Mouse (Mus musculus): ENCODE data around the gene Amigo1.

Gene Amigo1

GRCm38 (mm10) chr3:108209536-108209935 is 23.4 kb downstream of the Amigo1 start:
- DNase-seq (ENCODE audit: low read depth, low spot score): peak; percentile 58

GRCm38 (mm10) chr3:108209946-108210770 is 24.0 kb downstream of the Amigo1 start:
- DNase-seq (ENCODE audit: low read depth, low spot score): peak; percentile 98

DNA sequence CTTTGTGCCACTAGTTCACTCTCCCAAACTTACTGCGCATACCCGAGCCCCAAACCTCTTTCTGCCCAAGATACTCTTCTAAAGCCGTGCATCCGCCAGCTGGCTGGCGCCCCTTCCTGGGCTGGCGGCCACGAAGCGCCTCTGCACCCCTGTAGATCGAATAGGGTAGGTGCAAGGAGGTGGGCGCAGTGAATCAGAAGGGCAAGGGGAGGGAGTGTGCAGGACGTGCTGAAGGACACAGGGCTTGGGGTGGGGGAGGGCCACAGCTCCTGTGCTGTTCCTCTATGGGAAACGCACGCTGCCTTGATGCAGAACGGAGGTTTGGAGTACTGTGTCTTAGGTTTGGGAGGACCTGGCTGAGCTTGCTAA is 24.6 kb downstream of the Amigo1 start, which contains the start of gene Atxn7l2:
Atxn7l2 (minus strand) TSS at position 164 of the 369 bp plus-strand sequence.
- DNase-seq (ENCODE audit: low read depth, low spot score): peak; percentile 96

- DNase-seq (ENCODE audit: low read depth, low spot score): no peak
These were observed 25.7 kb downstream of the Amigo1 start for GRCm38 (mm10) chr3:108211845-108212244.

GRCm38 (mm10) chr3:108212406-108212805 is 26.3 kb downstream of the Amigo1 start:
- no peak for DNase-seq (ENCODE audit: low read depth, low spot score)

- peak; percentile 16 for DNase-seq (ENCODE audit: low read depth, low spot score)
These were observed 28.6 kb downstream of the Amigo1 start for GRCm38 (mm10) chr3:108214734-108215133.

GRCm38 (mm10) chr3:108220661-108221060 is 34.5 kb downstream of the Amigo1 start:
- DNase-seq (ENCODE audit: low read depth, low spot score): no peak

DNA sequence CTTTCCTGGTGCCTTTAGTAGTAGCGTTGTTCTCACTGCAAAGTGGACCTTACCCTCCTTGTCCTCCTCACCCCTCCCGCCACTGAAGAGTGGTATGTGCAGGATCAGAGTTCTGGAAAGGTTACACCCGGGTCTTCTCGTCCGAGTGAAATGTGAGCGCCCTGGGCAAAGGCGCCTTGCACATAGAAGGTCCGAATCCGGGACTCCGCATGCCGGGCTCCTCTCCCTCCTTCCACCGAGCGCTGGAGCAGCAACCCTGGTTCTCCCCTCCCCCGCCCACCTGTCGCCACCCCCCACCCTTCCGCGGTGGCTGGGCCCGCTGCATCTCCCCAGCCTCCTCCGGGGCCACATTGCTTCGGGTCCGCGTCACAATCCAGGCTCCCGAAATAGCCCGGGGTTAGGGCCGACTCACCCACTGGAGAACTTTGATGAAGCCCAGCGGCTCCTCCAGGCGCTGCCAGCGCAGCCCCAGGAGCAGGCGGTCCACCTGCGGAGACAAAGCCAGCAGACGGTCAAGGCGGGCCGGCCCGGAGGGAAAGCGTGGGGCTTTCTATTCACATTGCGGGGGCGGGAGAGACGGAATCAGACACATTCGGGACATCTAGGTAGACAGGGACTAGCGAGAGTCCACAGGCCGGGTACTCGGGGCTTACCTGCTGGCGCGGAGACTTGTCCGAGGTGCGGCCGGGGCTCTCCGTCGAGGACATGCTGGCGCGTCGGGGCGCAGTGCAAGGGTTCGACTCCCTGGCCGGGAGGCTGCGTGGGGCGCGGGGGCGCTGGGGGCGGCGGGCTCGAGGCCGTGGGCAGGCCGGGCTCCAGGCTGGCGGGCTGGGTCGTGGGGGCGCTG is 39.8 kb downstream of the Amigo1 start:
- no peak for DNase-seq (ENCODE audit: low read depth, low spot score)

GRCm38 (mm10) chr3:108226558-108227350 is 40.6 kb downstream of the Amigo1 start, which contains the start of gene Sypl2:
TSS of gene Sypl2 (minus strand) at chr3:108226648.
- no peak for DNase-seq (ENCODE audit: low read depth, low spot score)

DNA sequence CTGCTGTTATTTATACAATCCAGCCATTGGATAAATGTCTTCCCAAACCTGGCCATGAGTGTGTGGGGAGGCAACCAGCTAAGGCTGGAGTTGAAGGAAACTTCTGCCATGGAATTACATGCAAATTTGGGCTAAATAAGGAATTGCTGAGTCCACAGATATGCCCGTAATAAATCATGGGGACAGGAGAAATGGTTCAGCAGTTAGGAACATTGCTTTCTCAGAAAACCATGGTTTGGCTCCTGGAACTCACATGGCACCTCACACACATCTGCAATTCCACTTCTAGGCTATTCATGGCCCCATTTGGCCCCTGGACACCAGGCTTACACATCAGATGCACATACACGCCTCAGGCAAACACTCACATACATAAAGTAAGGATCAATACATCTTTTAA is 41.4 kb downstream of the Amigo1 start:
- DNase-seq (ENCODE audit: low read depth, low spot score): no peak

GRCm38 (mm10) chr3:108231646-108232045 is 45.5 kb downstream of the Amigo1 start:
- no peak for DNase-seq (ENCODE audit: low read depth, low spot score)

GRCm38 (mm10) chr3:108237474-108238102 is 51.5 kb downstream of the Amigo1 start:
- peak; percentile 50 for DNase-seq (ENCODE audit: low read depth, low spot score)

DNA sequence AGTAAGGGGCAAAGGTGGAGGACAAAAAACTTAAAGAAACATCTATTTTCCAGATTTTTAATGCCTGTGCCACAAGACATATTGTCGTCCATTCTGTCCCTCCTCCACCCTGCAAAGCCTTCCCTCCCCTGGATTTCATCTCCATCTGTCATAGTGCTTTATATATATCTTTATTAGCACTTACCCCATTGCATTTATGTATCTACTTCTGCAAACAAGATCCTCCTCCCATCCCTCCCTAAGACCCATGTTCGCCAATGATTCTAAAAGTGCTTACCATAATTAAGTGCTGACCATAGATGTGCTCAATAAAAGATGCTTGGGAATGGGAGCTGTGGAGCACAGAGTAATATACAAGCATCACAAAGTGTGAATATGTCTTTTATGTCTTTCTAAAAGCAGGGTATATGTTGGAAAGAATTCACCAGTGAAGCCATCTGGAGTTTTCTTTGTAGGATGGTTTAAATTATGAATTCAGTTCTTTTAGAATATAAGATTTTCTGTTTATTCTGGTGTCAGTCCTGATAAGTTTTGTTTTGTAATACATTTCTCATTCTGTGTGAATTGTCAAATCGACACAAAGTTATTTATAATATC is 55.2 kb downstream of the Amigo1 start:
- no peak for DNase-seq (ENCODE audit: low read depth, low spot score)

Data from A20 (cell line).